Mouse (Mus musculus) adrenal gland, postnatal 36 days (tissue): ENCODE measurements around the gene Strn4. TPM values are rescaled to one million over a fixed set of nuclear protein-coding genes. Genes with fewer than 3 reads are reported as not detected.

Source experiments
- DNase-seq, 2 experiments: peaks; one replicate each; pipeline ENCODE4 v3.0.0; 2021; ENCODE audit warnings: mixed read lengths in 1 of 2
- total RNA-seq, 2 experiments: library from RNA; stranded (reverse); gene quantifications; 2 replicates each; pipeline ENCODE4 v1.2.3; 2021

Strn4 gene
- total RNA-seq, 2 experiments from 2014 or later: 66.5 to 67.5 TPM

GRCm38 (mm10) chr7:16841561-16842560 is 26.2 kb downstream of the Strn4 start:
- DNase-seq: no peak

GRCm38 (mm10) chr7:16842645-16843063 is 27.0 kb downstream of the Strn4 start, which contains the start of gene Prkd2:
Prkd2 (plus strand) TSS chr7:16842902.
- DNase-seq: peak; percentile 93 to 95

DNA sequence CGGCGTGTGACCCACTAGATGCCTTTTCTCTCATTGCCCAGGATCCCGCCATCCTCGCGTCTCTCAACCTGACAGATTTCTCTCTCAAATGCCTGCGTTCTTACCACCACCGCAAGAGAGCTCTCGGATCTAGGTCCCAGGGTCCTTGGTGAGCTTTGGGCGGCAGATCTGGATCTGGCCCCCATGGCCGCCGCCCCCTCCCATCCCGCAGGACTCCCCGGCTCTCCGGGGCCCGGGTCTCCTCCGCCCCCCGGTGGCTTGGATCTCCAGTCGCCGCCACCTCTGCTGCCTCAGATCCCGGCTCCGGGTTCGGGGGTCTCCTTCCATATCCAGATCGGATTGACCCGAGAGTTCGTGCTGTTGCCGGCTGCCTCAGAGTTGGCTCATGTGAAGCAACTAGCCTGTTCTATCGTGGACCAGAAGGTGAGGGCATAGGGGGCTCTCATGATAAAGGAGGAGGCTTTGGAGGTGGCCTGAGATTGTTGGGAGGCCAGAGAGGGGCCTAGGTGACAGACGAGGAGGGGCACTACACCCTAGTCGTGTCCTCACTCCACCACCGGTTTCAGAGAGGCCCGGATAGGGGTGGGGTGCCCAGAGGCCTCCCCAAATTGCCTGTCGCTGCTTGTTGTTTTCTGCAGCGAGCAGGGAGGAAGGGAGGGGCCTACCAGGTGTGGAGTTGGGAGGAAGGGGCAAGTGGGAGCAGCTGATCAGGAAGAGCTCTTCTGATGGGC is 27.9 kb downstream of the Strn4 start:
- DNase-seq: peak; percentile 36 to 43

- no peak for DNase-seq
Observed at GRCm38 (mm10) chr7:16844696-16845071, 29.0 kb downstream of the Strn4 start.

- DNase-seq: peak; percentile 31 to 40
Observed at GRCm38 (mm10) chr7:16845072-16845819, 29.6 kb downstream of the Strn4 start.

- no peak for DNase-seq
Observed at GRCm38 (mm10) chr7:16845820-16846167, 30.1 kb downstream of the Strn4 start.

- no peak for DNase-seq
Observed at GRCm38 (mm10) chr7:16846775-16847174, 31.1 kb downstream of the Strn4 start.

DNA sequence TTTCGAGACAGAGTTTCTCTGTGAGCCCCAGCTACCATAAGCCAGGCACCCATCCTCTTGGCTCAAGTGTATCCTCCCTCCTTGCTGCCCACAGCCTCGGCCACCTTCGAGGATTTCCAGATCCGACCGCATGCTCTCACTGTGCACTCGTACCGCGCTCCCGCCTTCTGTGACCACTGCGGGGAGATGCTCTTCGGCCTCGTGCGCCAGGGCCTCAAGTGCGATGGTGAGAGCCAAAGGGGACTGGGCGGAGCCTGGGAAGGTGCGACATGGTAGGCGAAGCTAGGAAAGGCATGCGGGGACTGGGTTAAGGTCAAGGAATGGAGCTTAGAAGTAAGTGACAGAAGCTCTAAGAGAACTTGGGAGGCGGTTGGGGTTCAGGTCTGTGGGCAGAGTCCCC is 31.8 kb downstream of the Strn4 start:
- no peak for DNase-seq

DNA sequence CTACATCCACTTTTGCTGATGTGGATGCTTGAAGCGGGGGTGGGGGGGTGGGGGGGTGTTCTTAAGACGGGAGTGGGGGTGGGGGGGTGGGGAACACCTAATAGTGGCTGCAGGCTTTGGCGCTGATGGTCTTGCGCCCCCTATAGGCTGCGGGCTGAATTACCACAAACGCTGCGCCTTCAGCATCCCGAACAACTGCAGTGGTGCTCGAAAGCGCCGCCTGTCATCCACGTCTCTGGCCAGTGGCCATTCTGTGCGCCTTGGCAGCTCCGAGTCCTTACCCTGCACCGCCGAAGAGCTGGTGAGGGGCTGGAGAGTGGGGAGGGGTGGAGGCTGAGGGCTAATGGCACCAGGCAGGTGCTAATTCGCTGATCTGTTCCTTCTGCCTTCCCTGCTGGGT is 32.9 kb downstream of the Strn4 start:
- peak; percentile 41 to 71 for DNase-seq

DNA sequence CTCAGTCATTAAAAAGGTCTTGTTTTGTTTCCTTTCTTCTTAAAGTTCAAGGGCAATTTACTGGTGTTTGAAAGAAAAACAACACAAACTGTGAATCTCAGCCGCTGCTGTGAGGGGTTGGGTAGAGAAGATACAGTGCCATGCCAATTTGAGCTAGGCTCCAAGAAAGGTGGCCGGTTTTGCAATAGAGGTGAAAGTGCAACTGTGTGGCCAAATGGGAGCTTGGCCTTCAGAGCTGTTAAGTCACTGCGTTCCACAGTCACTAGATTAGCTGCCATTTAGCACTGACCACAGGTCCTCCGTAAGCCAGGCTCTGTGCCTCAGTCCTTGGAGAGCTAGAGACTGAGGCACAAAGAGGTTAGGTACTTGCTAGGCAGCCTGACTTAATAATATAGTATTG is 35.9 kb downstream of the Strn4 start:
- peak; percentile 31 for DNase-seq

DNA sequence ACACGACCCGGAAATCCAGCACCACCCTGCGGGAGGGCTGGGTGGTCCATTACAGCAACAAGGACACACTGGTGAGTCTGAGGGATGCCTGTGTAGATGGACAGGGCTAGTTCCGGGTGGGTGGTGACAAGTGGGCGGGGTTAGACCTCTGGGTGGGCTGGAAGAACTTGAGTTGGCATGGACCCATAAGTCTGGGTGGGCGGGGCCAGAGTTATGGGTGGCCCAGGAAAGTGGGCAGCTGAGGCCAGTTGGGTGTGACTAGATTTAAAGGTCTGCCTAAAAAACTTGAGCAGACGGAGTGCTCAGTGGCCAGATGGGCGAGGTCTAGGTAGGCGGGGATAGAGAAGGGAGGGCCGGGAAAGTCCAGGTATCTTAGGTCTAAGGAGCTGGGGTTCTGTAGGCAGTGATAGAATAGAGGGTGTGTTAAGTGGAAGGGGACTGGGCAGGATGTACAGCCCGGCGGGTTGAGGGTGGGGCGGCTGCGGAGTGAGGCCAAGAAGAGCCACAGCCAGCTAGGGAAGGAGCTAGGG is 37.7 kb downstream of the Strn4 start:
- DNase-seq: peak in 1 of 2 experiments; percentile 31

DNA sequence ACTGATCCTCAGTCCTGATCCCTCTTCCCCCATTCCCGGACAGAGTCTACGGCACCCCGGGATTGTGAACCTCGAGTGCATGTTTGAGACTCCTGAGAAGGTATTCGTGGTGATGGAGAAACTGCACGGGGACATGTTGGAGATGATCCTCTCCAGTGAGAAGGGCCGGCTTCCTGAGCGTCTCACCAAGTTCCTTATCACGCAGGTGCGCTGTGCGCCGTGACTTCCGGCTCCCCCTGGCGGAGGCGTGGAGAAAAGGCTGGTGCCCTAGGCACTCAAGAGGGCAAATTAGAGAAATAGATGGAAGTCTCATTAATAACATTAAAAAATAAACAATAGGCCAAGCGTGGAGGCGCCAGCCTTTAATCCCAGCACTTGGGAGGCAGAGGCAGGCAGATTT is 42.6 kb downstream of the Strn4 start:
- DNase-seq: peak; percentile 40 to 69

GRCm38 (mm10) chr7:16859902-16860651 is 44.4 kb downstream of the Strn4 start:
- DNase-seq: peak; percentile 43 to 45

- DNase-seq: no peak
Observed at GRCm38 (mm10) chr7:16867488-16867887, 51.8 kb downstream of the Strn4 start.

- peak; percentile 45 to 66 for DNase-seq
Observed at GRCm38 (mm10) chr7:16869497-16869896, 53.8 kb downstream of the Strn4 start.

DNA sequence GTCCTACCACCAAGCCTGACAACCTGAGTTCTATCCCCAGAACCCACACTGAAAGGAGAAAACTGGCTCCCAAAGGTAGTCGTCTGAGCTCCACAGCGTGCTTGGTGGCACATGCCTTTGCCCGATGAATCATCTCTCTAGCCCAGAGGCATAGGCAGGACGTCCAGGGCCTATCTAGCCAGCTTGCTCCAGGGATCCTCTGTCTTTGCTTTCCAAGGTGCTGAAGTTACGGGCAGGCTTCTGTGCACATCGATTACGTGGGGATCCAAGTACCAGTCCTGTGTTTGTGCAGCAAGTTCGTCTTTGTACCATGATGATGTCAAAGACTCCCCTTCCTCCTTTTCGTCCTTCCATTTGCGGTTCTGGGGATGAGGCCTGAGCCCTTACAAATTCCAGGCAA is 55.9 kb downstream of the Strn4 start:
- DNase-seq: no peak

GRCm38 (mm10) chr7:16872478-16872877 is 56.8 kb downstream of the Strn4 start:
- DNase-seq: no peak

- DNase-seq: no peak
Observed at GRCm38 (mm10) chr7:16873392-16873791, 57.7 kb downstream of the Strn4 start.

- peak; percentile 82 to 90 for DNase-seq
Observed at GRCm38 (mm10) chr7:16874190-16874589, 58.5 kb downstream of the Strn4 start.

DNA sequence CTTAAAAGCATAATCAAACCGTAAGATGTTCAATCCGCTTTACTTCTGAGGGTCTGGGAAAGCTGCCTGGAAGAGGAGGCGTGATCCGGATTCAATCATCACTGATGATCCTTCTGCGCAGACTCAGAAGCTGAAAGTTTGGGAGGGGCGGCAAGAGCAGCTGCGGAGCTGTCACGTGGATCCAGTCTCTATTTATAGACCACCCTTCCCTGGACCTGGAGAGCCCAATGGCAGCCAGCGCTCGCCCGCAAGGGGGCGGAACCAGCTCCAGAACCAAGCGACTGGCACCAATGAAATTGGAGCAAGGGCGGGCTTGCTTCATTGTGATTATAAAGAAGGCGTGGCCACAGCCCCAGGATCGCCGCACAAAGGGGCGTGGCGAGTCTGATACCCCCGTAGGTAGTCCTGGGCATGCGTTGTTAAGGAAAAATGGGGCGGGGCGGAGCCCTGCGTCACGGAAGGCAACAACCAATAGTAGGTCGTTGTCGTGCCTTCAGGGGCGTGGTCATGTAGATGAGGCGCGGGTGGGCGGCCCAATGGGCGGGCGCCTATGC is 59.1 kb downstream of the Strn4 start:
- DNase-seq: peak; percentile 99

GRCm38 (mm10) chr7:16875310-16875325 is 59.4 kb downstream of the Strn4 start, which contains the start of gene Dact3:
Dact3 (plus strand) TSS chr7:16875317.
- no peak for DNase-seq

DNA sequence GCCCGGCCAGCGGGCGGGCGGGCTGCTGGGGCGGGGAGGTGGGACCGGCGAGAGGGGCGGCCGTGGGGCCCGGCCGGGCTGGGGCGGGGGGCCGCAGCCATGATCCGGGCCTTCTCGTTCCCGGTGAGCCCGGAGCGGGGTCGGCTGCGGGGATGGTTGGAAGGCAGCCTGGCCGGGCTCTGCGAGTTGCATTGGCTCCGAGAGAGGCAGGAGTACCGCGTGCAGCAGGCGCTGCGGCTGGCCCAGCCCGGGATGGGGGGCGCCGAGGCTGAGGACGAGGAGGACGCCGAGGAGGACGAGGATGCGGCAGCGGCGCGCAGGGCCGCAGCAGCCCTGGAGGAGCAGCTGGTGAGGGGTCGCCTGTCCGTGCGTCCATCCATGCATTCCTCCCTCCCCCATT is 59.6 kb downstream of the Strn4 start:
- DNase-seq: no peak
